Mouse (Mus musculus) cerebellum, adult 2 months (tissue): ENCODE results near the gene Slc17a9. TPM values are rescaled to one million over a fixed set of nuclear protein-coding genes. Genes with fewer than 3 reads are reported as not detected.

Experiments
- DNase-seq, 2 experiments: peaks; one replicate each; pipeline ENCODE4 v3.0.0; 2021
- H3K27ac ChIP-seq: fragments of 200-500 bp; 2 replicates; pipeline ENCODE4 v1.5.1; 2012; ENCODE audit warnings: low read length, control low read depth, inconsistent platforms; ENCODE audit not compliant: insufficient read depth
- H3K27me3 ChIP-seq: fragments of 200-500 bp; 2 replicates; pipeline ENCODE4 v1.6.1; 2012; ENCODE audit warnings: inconsistent platforms, mild to moderate bottlenecking, low read length, moderate library complexity; ENCODE audit not compliant: control insufficient read depth, insufficient read depth
- H3K4me1 ChIP-seq: fragments of 200-500 bp; 2 replicates; pipeline ENCODE4 v1.6.1; 2011; ENCODE audit warnings: low read length; ENCODE audit not compliant: control insufficient read depth, insufficient read depth
- H3K4me3 ChIP-seq: fragments of 200-500 bp; replicated peaks from 2 replicates; pipeline ENCODE3; 2011; ENCODE audit warnings: mild to moderate bottlenecking, low read depth, low read length, control low read depth; ENCODE audit not compliant: insufficient read depth
- CTCF ChIP-seq: fragments of 200-500 bp; IDR thresholded peaks from 2 replicates; pipeline ENCODE4 v1.5.1; 2011; ENCODE audit warnings: low read depth, mild to moderate bottlenecking, control low read depth, low read length, moderate library complexity, borderline replicate concordance; ENCODE audit not compliant: insufficient read depth
- POLR2A ChIP-seq: fragments of 200-500 bp; IDR thresholded peaks from 2 replicates; pipeline ENCODE4 v1.6.1; 2011; ENCODE audit warnings: low read length, control low read depth, borderline replicate concordance; ENCODE audit not compliant: insufficient read depth
- WGBS: fragments of 180-500 bp; shearing (Covaris S2); methylation state at CpG from one replicate; pipeline ENCODE4 v1.1.7; 2018; 5-methylcytosine and 5-hydroxymethylcytosine counted together
- polyA plus RNA-seq: library from polyadenylated mRNA; depleted of rRNA; stranded (reverse); fragments of >200 nt; gene quantifications from 2 replicates; pipeline ENCODE4 v1.2.3, GENCODE M21; 2012; rRNA removed

Gene Slc17a9
- 0.70 and 1.2 TPM in 2 replicates for polyA plus RNA-seq

DNA sequence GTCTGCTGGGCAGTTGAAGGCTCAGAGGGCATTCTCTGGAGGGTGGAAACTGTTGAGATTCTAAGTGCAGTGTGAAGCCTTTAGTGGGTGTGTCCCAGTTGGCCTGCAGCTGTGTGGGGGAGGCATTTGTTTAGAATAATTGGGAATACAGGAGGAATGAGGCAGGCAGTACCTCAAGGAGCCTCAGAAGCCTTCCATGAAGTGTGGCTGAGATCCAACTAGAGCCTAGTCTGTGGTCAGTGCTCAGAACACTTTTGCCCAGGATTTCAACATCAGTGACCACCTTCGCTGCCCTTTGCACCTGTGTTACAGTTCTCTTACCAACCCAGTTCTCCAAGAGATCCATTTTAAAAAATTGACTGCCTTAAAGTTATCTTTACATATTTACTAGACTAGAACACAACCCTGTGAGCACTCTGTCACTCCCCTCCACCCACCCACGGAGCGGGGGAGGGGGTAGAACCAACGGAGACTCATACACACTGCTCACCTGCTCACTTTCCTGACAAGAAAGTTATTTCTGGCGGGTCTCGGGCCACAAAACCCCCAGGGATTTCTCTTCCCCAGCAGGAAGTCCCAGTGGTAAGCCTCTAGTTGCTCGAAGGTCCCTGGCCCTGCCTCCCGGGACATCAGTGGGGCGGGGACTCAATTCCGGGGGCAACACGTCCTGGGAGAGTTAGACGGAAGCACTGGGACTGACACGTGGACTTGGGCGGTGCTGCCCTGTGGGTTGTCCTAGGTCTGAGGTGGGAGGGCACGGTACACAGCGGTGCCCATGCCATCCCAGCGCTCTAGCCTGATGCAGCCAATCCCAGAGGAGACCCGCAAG lies at the start of gene Slc17a9:
TSS of gene Slc17a9 (plus strand) at position 679 of the 829 bp plus-strand sequence.
- Histone ChIP-seq H3K4me1 (no peaks in the 10 kb centered on the region; the same call in 1 of the 2 replicates), H3K27me3 (no peaks in the 10 kb centered on the region), H3K27ac (no peak within 1 kb of the TSS), H3K4me3 (no peak within 1 kb of the TSS)
- 6% methylated on average over 18 of the region's 18 CpGs for WGBS
- no peak for TF ChIP-seq CTCF
- TF ChIP-seq POLR2A, result no peak
- DNase-seq, result no peak

DNA sequence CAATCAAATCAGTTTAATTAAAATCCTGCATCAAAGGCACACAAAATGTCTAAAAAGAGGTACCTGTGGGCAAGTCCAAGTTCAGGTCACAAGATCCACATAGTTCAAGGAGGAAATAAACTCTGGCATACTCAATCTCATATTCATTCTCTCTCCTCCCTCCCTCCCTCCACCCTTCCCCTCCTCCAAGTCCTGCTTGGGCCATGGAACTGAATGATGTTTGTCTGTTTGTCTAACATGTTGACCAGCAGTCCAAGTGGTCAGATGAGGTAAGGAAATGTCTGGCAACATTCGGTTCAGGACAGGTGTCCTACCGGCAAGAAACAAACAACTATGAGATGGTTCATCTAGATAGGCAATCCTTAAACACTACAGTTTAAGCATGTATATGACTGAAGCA lies 48.4 kb upstream of the Slc17a9 start:
- no peak for TF ChIP-seq POLR2A
- TF ChIP-seq CTCF, result no peak
- WGBS, result 85% methylated on average over 2 of the region's 2 CpGs
- no peak overlapping the region for H3K4me3 ChIP-seq

GRCm38 (mm10) chr2:180678609-180679140 lies 46.4 kb upstream of the Slc17a9 start:
- no peak overlapping the region for H3K4me3 ChIP-seq
- DNase-seq, result peak; percentile 49 to 62
- no peaks in the 10 kb centered on the region for H3K4me1 ChIP-seq
- H3K27me3 ChIP-seq, result no peaks in the 10 kb centered on the region
- TF ChIP-seq CTCF, result peak; percentile 74
- no peak for TF ChIP-seq POLR2A
- H3K27ac ChIP-seq, result no peak overlapping the region
- WGBS, result 14% methylated on average over 4 of the region's 4 CpGs

More for the DNA sequence above, 48.4 kb upstream of the Slc17a9 start:
- H3K4me1 ChIP-seq, result no peaks in the 10 kb centered on the region
- no peak overlapping the region for H3K27ac ChIP-seq
- H3K27me3 ChIP-seq, result no peaks in the 10 kb centered on the region
- no peak for DNase-seq

DNA sequence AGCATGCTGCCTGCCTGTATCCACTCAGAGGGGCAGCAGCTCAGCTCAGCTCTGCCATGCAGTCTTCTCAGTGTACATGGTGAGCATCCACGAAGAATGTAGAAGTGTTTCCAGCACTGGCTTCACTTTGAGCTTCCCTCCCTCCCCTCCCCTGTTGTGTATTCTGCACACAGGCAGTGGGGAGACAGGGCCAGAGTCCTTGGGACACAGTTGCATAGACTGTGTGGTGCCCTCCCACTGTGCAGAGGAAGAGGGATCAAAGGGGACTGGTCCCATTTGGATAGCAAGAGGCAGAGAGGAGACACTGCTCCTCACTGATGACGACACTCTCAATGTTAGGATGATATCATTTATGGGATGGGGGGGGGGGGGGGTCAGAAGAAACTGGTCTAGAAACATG lies 43.8 kb upstream of the Slc17a9 start:
- TF ChIP-seq CTCF (no peak), POLR2A (no peak)
- no peak overlapping the region for H3K27ac ChIP-seq
- WGBS, result 46% methylated on average over 2 of the region's 2 CpGs
- no peaks in the 10 kb centered on the region for H3K27me3 ChIP-seq
- H3K4me1 ChIP-seq, result no peaks in the 10 kb centered on the region
- DNase-seq, result no peak
- H3K4me3 ChIP-seq, result no peak overlapping the region

DNA sequence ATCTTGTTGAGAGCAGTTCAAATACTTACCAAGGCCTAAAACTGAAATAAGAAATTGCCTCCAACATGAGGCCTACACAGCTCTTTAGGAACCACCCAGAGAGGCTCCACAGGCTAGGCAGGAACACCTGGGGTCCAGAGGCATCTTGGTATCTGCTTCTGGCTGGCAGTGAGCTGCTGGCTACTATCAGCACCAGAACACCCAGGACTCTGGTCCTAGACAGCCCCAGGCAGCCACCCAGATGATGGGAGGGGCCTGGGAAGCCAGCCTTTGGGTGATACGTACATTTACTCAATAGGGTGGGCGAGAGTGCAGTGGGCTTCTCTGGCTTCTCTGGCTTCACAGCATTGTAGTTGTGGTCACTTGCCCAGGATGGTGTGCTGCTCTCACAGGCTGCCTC lies 41.5 kb upstream of the Slc17a9 start:
- DNase-seq, result no peak
- WGBS, result 67% methylated on average over 2 of the region's 2 CpGs
- no peaks in the 10 kb centered on the region for H3K4me1 ChIP-seq
- no peak overlapping the region for H3K4me3 ChIP-seq
- H3K27me3 ChIP-seq, result no peaks in the 10 kb centered on the region
- no peak overlapping the region for H3K27ac ChIP-seq
- TF ChIP-seq POLR2A (no peak), CTCF (no peak)

GRCm38 (mm10) chr2:180684031-180684430 lies 41.0 kb upstream of the Slc17a9 start:
- H3K4me1 ChIP-seq, result no peaks in the 10 kb centered on the region
- WGBS, result 93% methylated on average over 4 of the region's 4 CpGs
- TF ChIP-seq POLR2A, result no peak
- no peak for TF ChIP-seq CTCF
- no peak overlapping the region for H3K27ac ChIP-seq
- DNase-seq, result no peak
- no peaks in the 10 kb centered on the region for H3K27me3 ChIP-seq
- no peak overlapping the region for H3K4me3 ChIP-seq

DNA sequence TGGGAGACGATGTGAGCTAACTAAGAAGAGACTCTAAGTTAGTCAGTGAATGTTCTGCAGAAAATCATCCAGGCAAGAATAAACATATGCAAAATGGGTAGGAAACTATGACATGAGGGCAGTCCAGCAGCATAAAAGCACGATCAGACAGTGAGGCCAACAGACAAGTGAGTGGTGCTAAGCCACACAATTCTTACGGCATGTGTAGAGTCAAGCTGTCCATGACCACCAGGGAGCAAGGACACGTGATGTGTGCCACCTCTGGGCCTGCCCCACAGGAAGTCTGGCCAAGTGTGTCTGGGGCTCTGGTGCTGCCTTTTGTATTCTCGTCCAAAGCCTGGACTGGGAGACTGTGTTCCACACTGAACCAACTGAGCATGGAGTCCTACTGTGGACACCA lies 35.2 kb upstream of the Slc17a9 start:
- H3K27ac ChIP-seq, result no peak overlapping the region
- H3K4me3 ChIP-seq, result no peak overlapping the region
- no peaks in the 10 kb centered on the region for H3K27me3 ChIP-seq
- peaks cover 4% of the 10 kb centered on the region; the same call in 1 of the 2 replicates for H3K4me1 ChIP-seq
- no peak for DNase-seq
- TF ChIP-seq CTCF, result no peak
- TF ChIP-seq POLR2A, result no peak
- 34% methylated on average over 5 of the region's 5 CpGs for WGBS

GRCm38 (mm10) chr2:180692630-180693029 lies 32.4 kb upstream of the Slc17a9 start:
- no peak for DNase-seq
- no peak overlapping the region for H3K27ac ChIP-seq
- peaks cover 9% of the 10 kb centered on the region for H3K4me1 ChIP-seq
- no peak for TF ChIP-seq POLR2A
- no peak for TF ChIP-seq CTCF
- H3K27me3 ChIP-seq, result no peaks in the 10 kb centered on the region
- H3K4me3 ChIP-seq, result no peak overlapping the region
- 5% methylated on average over 1 of the region's 1 CpGs for WGBS
